17 mouse cellular contexts compared by ENCODE assay signal in the genomic region with DNA sequence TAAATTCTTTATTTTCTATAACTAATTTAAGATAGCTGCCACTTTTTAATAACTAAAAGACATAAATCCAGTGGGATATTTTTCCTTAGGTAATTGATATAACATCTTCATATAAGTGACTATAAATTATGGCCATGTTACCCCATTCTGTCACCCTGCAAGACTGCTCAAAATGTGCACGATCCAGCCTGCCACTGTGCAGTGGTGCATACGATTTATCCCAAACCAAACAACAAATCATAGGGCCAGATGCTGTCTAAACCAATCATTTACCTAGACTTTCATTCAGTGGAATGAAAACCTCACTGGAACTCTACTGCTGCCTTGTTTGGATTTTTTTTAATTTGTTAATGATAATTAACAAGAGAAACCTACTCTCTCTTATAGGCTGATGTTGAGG.
"Had no signal": no experiment of that assay in that cellular context is flagged by ENCODE, and none has a peak within 500 bp of the region (broad histone marks: within the 10 kb centered on the region; RNA-seq: fewer than 3 reads in every experiment).

No protein-coding gene starts in this region.

- H3K9ac ChIP-seq: liver, embryonic 15.5 days; liver, postnatal 0 days; lung, embryonic 15.5 days; midbrain, embryonic 12.5 days; midbrain, embryonic 15.5 days; stomach, embryonic 15.5 days had no signal

- H3K4me2 ChIP-seq: liver, embryonic 15.5 days; lung, embryonic 15.5 days; midbrain, embryonic 12.5 days; midbrain, embryonic 15.5 days; stomach, embryonic 15.5 days had no signal

- H3K27ac ChIP-seq: liver, embryonic 15.5 days; lung, embryonic 15.5 days; macrophage; midbrain, embryonic 12.5 days; midbrain, embryonic 15.5 days; stomach, embryonic 15.5 days; stomach, postnatal 0 days had no signal

- H3K4me1 ChIP-seq: liver, embryonic 15.5 days; lung, embryonic 15.5 days; megakaryocyte, embryonic 14.5 days; midbrain, embryonic 12.5 days; stomach, embryonic 15.5 days had no signal

- H3K36me3 ChIP-seq: liver, embryonic 15.5 days; lung, embryonic 15.5 days; midbrain, embryonic 12.5 days; midbrain, embryonic 15.5 days; stomach, embryonic 15.5 days had no signal

- H3K9me3 ChIP-seq: liver, embryonic 15.5 days; lung, embryonic 15.5 days; megakaryocyte, embryonic 14.5 days; midbrain, embryonic 12.5 days; midbrain, embryonic 15.5 days; stomach, embryonic 15.5 days had no signal

- H3K4me3 ChIP-seq: liver, embryonic 15.5 days; lung, embryonic 15.5 days; megakaryocyte, embryonic 14.5 days; midbrain, embryonic 12.5 days; midbrain, embryonic 15.5 days; stomach, embryonic 15.5 days had no signal

- H3K27me3 ChIP-seq: liver, embryonic 15.5 days; lung, embryonic 15.5 days; megakaryocyte, embryonic 14.5 days; midbrain, embryonic 12.5 days; midbrain, embryonic 15.5 days; stomach, embryonic 15.5 days had no signal

- ATAC-seq: liver, postnatal 0 days; lung, postnatal 0 days; midbrain, embryonic 15.5 days had no signal

- DNase-seq: liver, postnatal 0 days; lung, adult 2 months; lung, postnatal 14 days; lung, postnatal 36 days; right cerebral cortex, postnatal 14 days; thymus, adult 2 months; thymus, postnatal 25 days; thymus, postnatal 4 days had no signal
